Mouse (Mus musculus) ovary, postnatal 36 days (tissue): ENCODE measurements around the gene Klri1.
"Not testable (repeated sequence)": the region's sequence is repeated elsewhere in the genome, so short reads cannot be mapped to it uniquely, and the experiment has no call there.

Experiments
- DNase-seq: peaks from one replicate; pipeline ENCODE4 v3.0.0; 2022; ENCODE audit warnings: low spot score, mixed read lengths

Gene Klri1

DNA sequence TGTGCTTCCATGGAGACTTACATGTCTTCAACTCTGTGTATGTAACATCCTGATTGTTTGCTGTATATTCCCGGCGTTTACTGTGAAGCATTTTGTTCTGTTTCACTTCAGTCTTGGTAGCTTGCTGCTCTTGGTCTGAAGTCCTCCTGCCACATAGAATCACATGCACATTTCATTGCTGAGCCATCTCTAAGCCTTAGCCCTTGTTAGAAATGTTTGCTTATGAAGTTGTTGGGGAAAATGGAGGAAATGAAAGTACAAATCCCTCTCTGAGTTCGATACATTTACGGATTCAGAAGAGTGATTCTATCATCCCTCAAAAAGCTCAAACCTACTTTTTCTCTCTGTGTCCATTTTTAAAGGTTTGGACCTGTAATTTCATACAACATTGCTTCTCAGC lies at the start of gene Klri1:
TSS of gene Klri1 (minus strand) at position 101 of the 400 bp plus-strand sequence.
- no peak for DNase-seq

- DNase-seq = no peak
Observed at GRCm38 (mm10) chr6:129747654-129748032, 30.7 kb upstream of the Klri1 start.

DNA sequence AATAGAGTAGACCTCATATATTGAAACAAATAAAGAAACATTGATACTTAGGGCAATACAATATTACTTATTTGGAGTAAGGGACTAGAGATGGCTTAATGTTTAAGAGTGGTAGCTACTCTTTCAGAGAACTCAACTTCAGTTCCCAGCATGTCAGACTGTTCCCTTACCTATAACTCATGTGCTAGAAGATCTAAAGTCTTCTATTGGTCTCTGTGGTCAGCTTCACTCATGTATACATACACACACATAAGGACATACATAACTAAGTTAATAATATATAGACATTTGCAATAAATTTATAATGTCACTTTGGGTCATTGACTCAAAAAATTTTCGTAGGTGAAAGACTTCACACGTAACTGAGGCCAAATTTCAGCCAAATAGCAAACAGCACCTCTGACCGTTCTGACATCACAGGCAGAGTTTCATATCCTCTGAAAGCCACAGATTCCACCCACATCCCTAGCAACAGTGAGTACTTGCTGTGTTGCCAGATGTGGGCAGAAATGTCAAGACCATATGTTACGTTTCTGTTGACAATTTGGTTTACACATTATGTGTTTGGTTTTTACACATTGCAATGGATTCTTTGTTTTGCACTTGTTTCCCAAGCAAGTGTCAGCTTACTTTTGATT lies 30.2 kb upstream of the Klri1 start:
- DNase-seq = no peak

DNA sequence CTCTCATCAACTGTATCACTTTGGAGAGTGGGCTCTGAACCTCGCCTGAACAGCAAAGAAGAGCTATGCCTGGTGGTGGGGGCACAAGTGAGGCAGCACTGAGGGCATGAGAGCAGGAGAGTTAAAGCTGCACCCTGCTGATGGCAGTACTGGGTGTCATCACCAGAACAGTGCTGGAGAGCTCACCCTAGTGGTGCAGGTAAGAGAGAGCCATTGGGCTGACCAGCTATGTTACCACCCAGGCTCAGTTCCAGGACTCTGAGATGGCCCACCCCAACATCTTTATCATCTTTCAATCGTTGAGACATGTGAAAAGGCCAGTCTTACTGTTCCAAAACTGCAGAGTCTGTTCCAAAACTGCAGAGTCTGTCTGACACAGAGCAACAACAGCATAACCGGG lies 29.2 kb upstream of the Klri1 start:
- no peak for DNase-seq

DNA sequence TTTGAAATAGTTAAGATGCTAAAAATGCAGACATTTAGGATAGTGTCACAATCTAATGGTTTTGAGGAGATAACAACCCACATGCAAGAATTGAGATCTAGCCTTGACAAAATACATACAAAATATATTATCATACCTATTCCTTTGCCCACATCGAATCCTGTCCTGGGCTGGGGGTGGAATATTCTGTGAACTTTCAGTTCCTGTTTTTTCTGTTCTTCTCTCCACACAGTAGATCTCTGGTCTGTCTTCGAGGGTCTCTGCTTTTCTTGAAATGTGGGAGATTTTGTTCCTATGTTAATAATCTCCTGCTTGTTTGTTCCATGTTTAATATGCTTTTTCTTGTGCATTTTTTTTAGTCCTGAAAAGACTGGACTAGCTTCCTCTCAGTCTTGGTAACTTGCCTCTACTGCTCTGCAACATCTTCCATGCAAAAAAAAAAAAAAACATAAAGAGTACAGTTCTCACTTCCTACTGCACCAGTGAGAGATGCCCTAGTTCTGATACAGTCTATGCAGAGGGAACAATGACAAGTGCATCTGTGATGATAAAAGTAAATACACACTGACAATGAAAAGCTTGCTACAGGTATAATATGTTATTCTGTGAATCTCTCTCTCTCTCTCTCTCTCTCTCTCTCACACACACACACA lies 23.3 kb upstream of the Klri1 start, which contains the start of gene Klri2:
TSS of gene Klri2 (minus strand) at position 416 of the 653 bp plus-strand sequence.
- no peak for DNase-seq

DNA sequence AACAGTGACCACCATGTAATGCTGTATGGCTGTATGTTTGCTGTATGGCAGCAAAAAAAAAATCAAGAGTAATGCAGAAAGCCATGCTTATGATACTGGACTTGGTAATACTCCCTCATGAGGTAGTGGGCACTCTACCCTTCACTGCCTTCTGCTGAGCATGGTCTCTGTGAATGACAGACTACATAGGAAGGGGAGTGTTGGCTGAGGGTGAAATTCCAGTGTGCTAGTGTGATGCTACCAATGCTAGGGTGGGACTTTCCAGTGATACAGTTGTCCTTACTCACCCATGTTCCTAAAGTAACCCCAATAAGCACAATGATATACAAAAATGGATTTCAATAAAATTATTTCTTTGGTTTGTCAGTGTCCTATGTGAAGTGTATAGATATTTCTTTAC lies 19.5 kb upstream of the Klri1 start:
- DNase-seq = no peak

- no peak for DNase-seq
Observed at GRCm38 (mm10) chr6:129727237-129727636, 10.3 kb upstream of the Klri1 start.

- DNase-seq = no peak
Observed at GRCm38 (mm10) chr6:129721390-129721789, 4.5 kb upstream of the Klri1 start.

- no peak for DNase-seq
Observed at GRCm38 (mm10) chr6:129720487-129720886, 3.6 kb upstream of the Klri1 start.

DNA sequence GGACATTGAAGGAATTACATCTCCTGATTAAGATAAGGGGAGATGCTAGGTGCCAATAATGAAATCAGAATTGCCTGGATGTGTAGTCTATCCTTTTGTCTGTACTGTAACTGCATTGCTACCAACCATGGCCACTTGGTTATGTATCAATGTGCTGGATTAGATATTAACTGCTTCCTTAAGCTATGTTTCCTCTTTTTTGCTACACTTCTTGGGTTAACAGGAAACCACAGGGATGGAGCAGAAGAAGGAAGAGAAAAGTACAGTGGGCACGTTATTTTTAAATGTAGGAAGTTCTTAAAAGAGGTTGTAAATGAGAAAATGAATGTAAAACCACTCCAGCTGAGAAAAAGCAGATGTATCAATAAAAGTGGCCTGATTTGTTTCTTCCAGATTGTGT lies 3.4 kb downstream of the Klri1 start:
- no peak for DNase-seq

GRCm38 (mm10) chr6:129691436-129691835 lies 25.5 kb downstream of the Klri1 start:
- not testable (repeated sequence) for DNase-seq

DNA sequence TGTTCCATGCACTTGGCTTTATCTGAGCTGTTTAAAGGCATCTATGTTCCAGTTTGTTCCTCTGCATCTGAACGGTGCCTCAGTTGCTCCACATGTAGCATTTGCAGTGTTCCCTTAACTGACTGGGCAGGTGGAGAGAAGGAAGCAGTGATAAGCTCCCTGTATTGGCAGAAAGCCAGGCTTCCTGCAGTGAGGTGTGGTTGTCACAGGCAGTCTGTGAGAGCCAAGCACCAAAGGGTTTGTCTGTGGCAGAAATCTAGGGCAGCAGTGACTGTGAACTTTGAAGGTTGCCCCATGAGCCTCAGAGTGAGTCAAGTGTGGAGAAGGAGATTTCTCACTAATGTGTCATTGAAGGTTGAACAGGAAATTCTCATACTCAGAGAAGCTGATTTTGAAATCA lies 36.6 kb downstream of the Klri1 start:
- DNase-seq = no peak

- DNase-seq = no peak
Observed at GRCm38 (mm10) chr6:129678873-129679272, 38.1 kb downstream of the Klri1 start, which contains the start of gene Klrc1. Klrc1 (minus strand) TSS chr6:129678973.

GRCm38 (mm10) chr6:129661301-129661700 lies 55.6 kb downstream of the Klri1 start:
- DNase-seq = not testable (repeated sequence)

DNA sequence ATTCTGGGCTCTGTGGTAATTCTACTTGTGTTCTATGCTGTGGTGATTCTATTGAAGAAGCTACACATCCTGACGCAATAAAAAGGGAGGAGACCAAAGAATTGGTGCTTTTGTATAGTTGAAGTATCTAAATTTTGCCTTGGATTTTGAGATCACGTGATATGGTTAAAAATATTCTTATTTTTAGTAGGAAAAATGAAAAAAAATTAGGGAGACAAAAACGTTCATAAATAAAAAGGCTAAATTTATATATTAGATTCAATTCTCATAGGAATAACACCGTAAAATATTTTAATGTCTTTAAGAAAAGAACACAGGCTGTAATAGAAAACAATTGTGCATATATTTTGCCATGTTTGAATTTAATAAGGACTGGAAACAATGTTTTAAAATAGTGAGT lies 56.3 kb downstream of the Klri1 start, which contains the start of gene Klrc2:
TSS of gene Klrc2 (minus strand) at position 101 of the 400 bp plus-strand sequence.
- DNase-seq = not testable (repeated sequence)
